Mouse (Mus musculus) spleen, adult 2 months (tissue): ENCODE measurements around the gene Zkscan17. TPM values are rescaled to one million over a fixed set of nuclear protein-coding genes. Genes with fewer than 3 reads are reported as not detected.
A peak's percentile ranks its signal among the peaks of the same experiment; 100 is the strongest.

ENCODE experiments used
- DNase-seq, 2 experiments: peaks; one replicate each; pipeline versions ENCODE4 v3.0.0 to v3.0.0-alpha.2; 2012 to 2021; ENCODE audit warnings: low spot score in 2 of 2, low read depth in 1 of 2
- H3K27ac ChIP-seq: fragments of 200-500 bp; 2 replicates; pipeline ENCODE4 v1.5.1; 2012; ENCODE audit warnings: low read length, inconsistent platforms; ENCODE audit not compliant: insufficient read depth
- H3K27me3 ChIP-seq: fragments of 200-500 bp; 2 replicates; pipeline ENCODE4 v1.6.1; 2012; ENCODE audit warnings: mild to moderate bottlenecking, moderate library complexity, low read length, inconsistent platforms; ENCODE audit not compliant: control insufficient read depth, insufficient read depth
- H3K36me3 ChIP-seq: fragments of 200-500 bp; 2 replicates; pipeline ENCODE4 v1.6.1; 2012; ENCODE audit warnings: mild to moderate bottlenecking, low read length, inconsistent platforms; ENCODE audit not compliant: control insufficient read depth, insufficient read depth
- H3K4me1 ChIP-seq: fragments of 200-500 bp; 2 replicates; pipeline ENCODE4 v1.6.1; 2011; ENCODE audit warnings: inconsistent platforms; ENCODE audit not compliant: control insufficient read depth, insufficient read depth, insufficient read length
- H3K4me3 ChIP-seq: fragments of 200-500 bp; 2 replicates; pipeline ENCODE4 v1.5.1; 2011; ENCODE audit warnings: mild to moderate bottlenecking, inconsistent platforms; ENCODE audit not compliant: insufficient read depth, insufficient read length; ENCODE audit errors: extremely low read depth
- CTCF ChIP-seq: fragments of 200-500 bp; IDR thresholded peaks from 2 replicates; pipeline ENCODE4 v1.5.1; 2011; ENCODE audit warnings: mild to moderate bottlenecking, inconsistent platforms; ENCODE audit not compliant: insufficient read depth, insufficient read length, insufficient replicate concordance; ENCODE audit errors: extremely low read depth
- POLR2A ChIP-seq: fragments of 200-500 bp; IDR thresholded peaks from 2 replicates; pipeline ENCODE4 v1.6.1; 2011; ENCODE audit warnings: low read depth, low read length, inconsistent platforms
- WGBS: fragments of 180-500 bp; shearing (Covaris S2); methylation state at CpG from one replicate; pipeline ENCODE4 v1.1.7; 2018; 5-methylcytosine and 5-hydroxymethylcytosine counted together
- polyA plus RNA-seq: library from polyadenylated mRNA; depleted of rRNA; stranded (reverse); fragments of >200 nt; gene quantifications from 2 replicates; pipeline ENCODE4 v1.2.3, GENCODE M21; 2012

The Zkscan17 gene
- polyA plus RNA-seq, 1 experiment: 8.8 TPM

- Histone ChIP-seq H3K4me3 (no peak overlapping the region), H3K4me1 (no peaks in the 10 kb centered on the region), H3K27me3 (no peaks in the 10 kb centered on the region), H3K27ac (no peak overlapping the region), H3K36me3 (no peaks in the 10 kb centered on the region)
- WGBS: 31% methylated on average over 11 of the region's 11 CpGs
- TF ChIP-seq CTCF: no peak
- TF ChIP-seq POLR2A: no peak
- no peak for DNase-seq
Observed at GRCm38 (mm10) chr11:59538387-59538786, 11.8 kb upstream of the Zkscan17 start.

DNA sequence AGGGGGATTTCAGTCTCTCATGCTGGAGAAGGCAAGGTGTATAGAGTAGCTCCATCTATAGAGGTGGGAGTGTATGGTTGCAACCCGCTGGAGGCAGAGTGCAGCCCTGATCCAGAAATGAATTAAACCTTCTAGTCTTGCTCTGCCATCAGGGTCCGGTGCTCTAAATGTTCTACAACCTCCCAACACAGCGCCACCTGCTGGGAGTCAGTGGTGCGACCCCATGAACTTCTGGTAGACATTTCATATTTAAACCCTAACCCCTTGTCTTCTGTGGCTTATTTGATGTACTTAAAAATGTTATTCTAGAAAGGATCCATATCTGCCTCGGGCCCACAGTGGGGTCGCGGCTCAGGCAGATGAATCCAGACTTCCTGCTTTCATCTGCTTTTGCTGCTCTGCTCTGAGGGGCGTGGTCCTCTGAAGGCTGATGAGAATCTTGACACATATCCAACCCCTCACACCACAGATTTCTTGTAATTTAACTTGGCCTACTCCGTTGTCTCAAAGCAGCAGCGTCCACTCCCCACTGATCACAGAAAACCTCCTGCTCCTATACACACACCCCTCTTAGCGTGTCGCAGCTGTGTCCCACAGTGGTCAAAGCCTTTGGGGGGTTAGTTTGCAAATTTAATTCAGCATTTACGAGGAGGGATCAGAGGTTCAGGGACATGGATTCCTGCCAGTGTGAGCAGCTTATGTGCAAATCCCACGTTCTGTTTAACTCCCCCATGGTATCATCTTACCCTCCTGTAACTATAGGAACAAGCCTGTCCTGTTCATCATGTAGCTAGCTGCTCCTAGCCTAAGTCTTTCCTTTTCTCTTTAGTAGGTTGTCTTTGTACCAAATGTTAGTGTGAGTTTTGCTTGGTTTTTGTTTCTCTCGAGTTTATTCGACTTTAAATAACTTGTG is 10.9 kb upstream of the Zkscan17 start:
- WGBS: 75% methylated on average over 16 of the region's 16 CpGs
- no peaks in the 10 kb centered on the region for H3K4me1 ChIP-seq
- H3K36me3 ChIP-seq: no peaks in the 10 kb centered on the region
- no peak overlapping the region for H3K4me3 ChIP-seq
- DNase-seq: peak in 1 of 2 experiments; percentile 42
- H3K27ac ChIP-seq: no peak overlapping the region
- no peaks in the 10 kb centered on the region for H3K27me3 ChIP-seq
- TF ChIP-seq POLR2A (no peak), CTCF (peak; percentile 15; the same call in 1 of the 2 replicates)

DNA sequence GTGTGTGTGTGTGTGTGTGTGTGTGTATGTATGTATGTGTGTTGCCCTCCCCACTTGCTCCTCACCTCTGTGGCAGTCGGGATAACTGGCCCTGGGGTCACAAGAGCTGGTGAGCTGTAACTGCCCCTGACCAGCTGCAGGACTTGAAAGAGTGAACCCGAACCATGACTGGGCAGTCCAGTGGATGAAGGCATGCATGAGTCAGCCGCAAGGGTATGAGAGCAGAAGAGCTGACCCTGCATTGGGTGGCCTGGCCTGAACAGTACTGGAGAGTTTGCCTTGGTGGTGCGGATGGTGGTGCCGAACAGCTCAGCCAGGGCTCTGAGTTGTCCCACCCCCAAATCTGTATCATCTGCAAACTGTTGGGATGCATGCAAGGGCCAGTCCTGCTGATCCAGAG is 5.0 kb upstream of the Zkscan17 start:
- H3K36me3 ChIP-seq: no peaks in the 10 kb centered on the region
- no peak overlapping the region for H3K27ac ChIP-seq
- no peak for TF ChIP-seq CTCF
- no peak for TF ChIP-seq POLR2A
- 85% methylated on average over 5 of the region's 5 CpGs for WGBS
- no peaks in the 10 kb centered on the region for H3K4me1 ChIP-seq
- H3K27me3 ChIP-seq: no peaks in the 10 kb centered on the region
- no peak overlapping the region for H3K4me3 ChIP-seq
- no peak for DNase-seq

GRCm38 (mm10) chr11:59530870-59531535 is 4.5 kb upstream of the Zkscan17 start:
- Histone ChIP-seq H3K27me3 (no peaks in the 10 kb centered on the region), H3K4me1 (no peaks in the 10 kb centered on the region), H3K36me3 (no peaks in the 10 kb centered on the region), H3K27ac (no peak overlapping the region), H3K4me3 (no peak overlapping the region)
- TF ChIP-seq POLR2A (no peak), CTCF (no peak)
- DNase-seq: no peak
- 45% methylated on average over 6 of the region's 6 CpGs for WGBS

GRCm38 (mm10) chr11:59530221-59530620 is 3.7 kb upstream of the Zkscan17 start:
- TF ChIP-seq POLR2A (no peak), CTCF (no peak)
- Histone ChIP-seq H3K27me3 (no peaks in the 10 kb centered on the region), H3K36me3 (no peaks in the 10 kb centered on the region), H3K27ac (no peak overlapping the region), H3K4me1 (no peaks in the 10 kb centered on the region), H3K4me3 (no peak overlapping the region)
- no peak for DNase-seq
- WGBS: 93% methylated on average over 5 of the region's 5 CpGs

GRCm38 (mm10) chr11:59525237-59525636 is 1.3 kb downstream of the Zkscan17 start:
- no peaks in the 10 kb centered on the region for H3K27me3 ChIP-seq
- no peaks in the 10 kb centered on the region for H3K4me1 ChIP-seq
- WGBS: 2% methylated on average over 10 of the region's 10 CpGs
- no peak overlapping the region for H3K27ac ChIP-seq
- H3K36me3 ChIP-seq: no peaks in the 10 kb centered on the region
- no peak overlapping the region for H3K4me3 ChIP-seq
- TF ChIP-seq POLR2A (no peak), CTCF (peak; percentile 63; the same call in 1 of the 2 replicates)
- DNase-seq: peak; percentile 65 to 66
